Mouse (Mus musculus) forebrain, postnatal 0 days (tissue): ENCODE results near the gene Crp. TPM values are rescaled to one million over a fixed set of nuclear protein-coding genes. Genes with fewer than 3 reads are reported as not detected.

Experiments used
- ATAC-seq: fragments of 200-750 bp; cut with Nextera tagmentation; 2 replicates; pipeline ENCODE4 v1.8.0; 2017; ENCODE audit warnings: mild to moderate bottlenecking, moderate library complexity
- DNase-seq: peaks from one replicate; pipeline ENCODE4 v3.0.0-alpha.2; 2015
- H3K27ac ChIP-seq: fragments of 300-500 bp; sonication (generic); 2 replicates; pipeline ENCODE4 v1.5.1; 2014; ENCODE audit warnings: low read depth, mild to moderate bottlenecking, antibody characterized with exemption, low read length, moderate library complexity, mixed read lengths
- H3K27me3 ChIP-seq: fragments of 300-500 bp; sonication (generic); 2 replicates; pipeline ENCODE4 v1.6.1; 2014; ENCODE audit warnings: mild to moderate bottlenecking, low read length, mixed read lengths; ENCODE audit not compliant: insufficient read depth
- H3K36me3 ChIP-seq: fragments of 300-500 bp; sonication (generic); 2 replicates; pipeline ENCODE4 v1.6.1; 2014; ENCODE audit warnings: mild to moderate bottlenecking, moderate library complexity; ENCODE audit not compliant: insufficient read depth
- H3K4me1 ChIP-seq: fragments of 300-500 bp; sonication (generic); 2 replicates; pipeline ENCODE4 v1.6.1; 2014; ENCODE audit warnings: antibody characterized with exemption; ENCODE audit not compliant: insufficient read depth
- H3K4me2 ChIP-seq: fragments of 300-500 bp; sonication (generic); 2 replicates; pipeline ENCODE4 v1.6.1; 2014; ENCODE audit warnings: low read depth, mild to moderate bottlenecking, moderate library complexity
- H3K4me3 ChIP-seq: fragments of 300-500 bp; sonication (generic); 2 replicates; pipeline ENCODE4 v1.5.1; 2014; ENCODE audit warnings: low read depth, low read length, mixed read lengths
- H3K9ac ChIP-seq: fragments of 300-500 bp; sonication (generic); 2 replicates; pipeline ENCODE4 v1.6.1; 2014; ENCODE audit warnings: mild to moderate bottlenecking
- H3K9me3 ChIP-seq: fragments of 300-500 bp; sonication (generic); 2 replicates; pipeline ENCODE4 v1.6.1; 2016; ENCODE audit warnings: low read length
- CTCF ChIP-seq: sonication (generic); IDR thresholded peaks from 2 replicates; pipeline ENCODE4 v1.5.1; 2016; ENCODE audit warnings: antibody characterized with exemption, control low read depth, low read depth
- WGBS: fragments of 180-500 bp; shearing (Covaris S2); extraction: QIAGEN DNeasy Blood & Tissue Kit; methylation state at CpG from one replicate; pipeline ENCODE4 v1.1.7; 2014; 5-methylcytosine and 5-hydroxymethylcytosine counted together
- polyA plus RNA-seq: library from polyadenylated mRNA; unstranded; fragments of >200 nt; fragmentation: Nextera tagmentation; extraction: Ambion mirVana; gene quantifications from 2 replicates; pipeline ENCODE4 v1.2.1, GENCODE M21; 2015
- total RNA-seq: library from RNA; depleted of rRNA; stranded (reverse); fragments of >200 nt; gene quantifications from 2 replicates; pipeline ENCODE4 v1.2.3, GENCODE M21; 2014

Crp gene
- total and polyA plus RNA-seq, 2 experiments from 2014 or later = 0.19 TPM; not detected in 1

DNA sequence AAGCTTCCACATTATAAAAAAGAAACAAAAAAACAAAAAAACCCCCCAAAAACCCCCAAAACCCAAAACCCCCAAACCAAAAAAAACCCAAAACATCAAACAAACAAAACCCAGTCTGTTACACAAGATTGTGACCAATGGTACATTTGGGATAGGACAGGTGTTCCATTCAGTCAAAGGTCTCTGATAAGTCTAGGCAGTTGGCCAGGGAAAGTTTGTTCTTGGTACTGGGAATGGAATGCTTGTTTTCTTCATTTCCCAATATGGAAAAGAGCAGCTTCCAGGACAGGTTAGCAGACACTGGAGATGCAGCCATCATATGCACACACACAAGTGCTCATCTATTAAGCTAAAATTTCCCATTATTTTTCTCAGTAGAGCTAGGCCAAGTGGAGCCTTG is 433 bp upstream of the Crp start:
- Histone ChIP-seq H3K9ac (no peak overlapping the region), H3K4me2 (no peak overlapping the region), H3K36me3 (no peaks in the 10 kb centered on the region), H3K9me3 (no peaks in the 10 kb centered on the region), H3K27ac (no peak overlapping the region), H3K4me3 (no peak overlapping the region), H3K4me1 (no peaks in the 10 kb centered on the region), H3K27me3 (no peaks in the 10 kb centered on the region)
- no peak for ATAC-seq
- no peak for TF ChIP-seq CTCF
- no peak for DNase-seq

GRCm38 (mm10) chr1:172700814-172701213 is 3.0 kb downstream of the Crp start:
- H3K4me3 ChIP-seq = no peak overlapping the region
- H3K27me3 ChIP-seq = no peaks in the 10 kb centered on the region
- no peak overlapping the region for H3K9ac ChIP-seq
- ATAC-seq = no peak
- no peak for TF ChIP-seq CTCF
- no peak overlapping the region for H3K4me2 ChIP-seq
- H3K27ac ChIP-seq = no peak overlapping the region
- no peaks in the 10 kb centered on the region for H3K9me3 ChIP-seq
- DNase-seq = no peak
- H3K4me1 ChIP-seq = no peaks in the 10 kb centered on the region
- WGBS = 79% methylated on average over 3 of the region's 3 CpGs
- H3K36me3 ChIP-seq = no peaks in the 10 kb centered on the region

DNA sequence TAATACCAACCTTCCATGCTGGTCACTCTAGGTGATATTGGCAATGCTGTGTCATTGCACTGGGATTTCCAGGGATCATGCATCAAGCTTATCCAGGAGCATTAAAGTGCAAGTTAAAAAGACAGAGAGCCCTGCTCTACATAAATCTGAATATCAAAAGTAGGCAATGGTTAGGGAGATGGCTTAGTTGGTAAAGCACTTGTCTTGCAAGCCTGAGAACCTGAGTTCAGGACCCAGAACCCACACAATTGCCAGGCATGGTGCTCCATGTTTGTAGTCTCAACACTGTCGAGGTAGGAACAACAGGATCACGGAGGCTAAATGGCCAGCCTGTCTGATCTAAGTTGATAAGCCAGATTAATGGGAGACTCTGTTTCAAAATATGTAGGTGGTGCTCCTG is 3.5 kb downstream of the Crp start:
- H3K36me3 ChIP-seq = no peaks in the 10 kb centered on the region
- no peak overlapping the region for H3K9ac ChIP-seq
- WGBS = 89% methylated on average over 2 of the region's 2 CpGs
- DNase-seq (no peak), ATAC-seq (no peak)
- TF ChIP-seq CTCF = no peak
- H3K4me2 ChIP-seq = no peak overlapping the region
- H3K4me1 ChIP-seq = no peaks in the 10 kb centered on the region
- H3K27ac ChIP-seq = no peak overlapping the region
- no peak overlapping the region for H3K4me3 ChIP-seq
- H3K9me3 ChIP-seq = no peaks in the 10 kb centered on the region
- no peaks in the 10 kb centered on the region for H3K27me3 ChIP-seq

DNA sequence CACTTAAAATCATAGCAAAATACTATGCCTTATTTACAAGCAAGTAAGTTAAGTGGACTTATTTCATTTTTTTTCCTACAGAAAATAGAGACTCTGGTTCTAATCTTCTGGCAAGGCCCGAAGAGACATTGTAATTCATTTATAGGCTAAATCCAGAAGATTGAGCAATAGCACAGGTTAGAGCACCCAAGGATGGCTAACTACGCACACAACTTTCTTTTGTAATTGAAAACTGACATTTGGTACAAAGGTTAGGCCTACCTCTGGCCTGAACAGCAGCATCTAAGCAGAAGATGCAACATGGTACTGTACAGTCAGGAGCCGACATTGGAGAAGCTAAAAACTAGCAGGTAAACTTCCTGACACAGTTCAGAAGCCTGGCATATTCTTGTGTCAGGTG is 4.0 kb downstream of the Crp start:
- WGBS = 93% methylated on average over 3 of the region's 3 CpGs

DNA sequence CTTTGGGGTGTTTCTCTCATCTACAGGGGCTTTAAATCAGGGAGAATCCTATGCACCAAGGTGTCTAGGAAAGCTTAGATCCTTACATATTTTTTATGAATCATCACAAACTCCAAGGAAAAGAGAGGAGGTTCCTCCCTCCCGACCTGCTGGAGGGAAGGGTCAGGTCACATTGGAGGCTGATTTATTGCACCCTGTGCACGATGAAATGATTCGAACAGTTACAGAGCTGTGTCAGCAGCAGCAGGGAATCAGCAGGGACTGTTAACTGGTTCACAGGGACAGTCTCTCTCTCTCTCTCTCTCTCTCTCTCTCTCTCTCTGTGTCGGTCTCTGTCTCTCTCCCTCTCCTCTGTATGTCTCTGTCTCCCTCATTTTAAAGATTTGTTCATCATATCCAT is 6.9 kb downstream of the Crp start:
- DNase-seq = no peak
- H3K9me3 ChIP-seq = no peaks in the 10 kb centered on the region
- H3K4me1 ChIP-seq = no peaks in the 10 kb centered on the region
- no peak overlapping the region for H3K9ac ChIP-seq
- no peaks in the 10 kb centered on the region for H3K27me3 ChIP-seq
- H3K4me2 ChIP-seq = no peak overlapping the region
- no peaks in the 10 kb centered on the region for H3K36me3 ChIP-seq
- H3K27ac ChIP-seq = no peak overlapping the region
- no peak for ATAC-seq
- TF ChIP-seq CTCF = no peak
- 84% methylated on average over 4 of the region's 4 CpGs for WGBS
- H3K4me3 ChIP-seq = no peak overlapping the region

More for the DNA sequence above, 4.0 kb downstream of the Crp start:
- H3K4me2 ChIP-seq = no peak overlapping the region
- H3K4me1 ChIP-seq = no peaks in the 10 kb centered on the region
- H3K9me3 ChIP-seq = no peaks in the 10 kb centered on the region
- no peak overlapping the region for H3K4me3 ChIP-seq
- H3K27ac ChIP-seq = no peak overlapping the region
- ATAC-seq (no peak), DNase-seq (no peak)
- TF ChIP-seq CTCF = no peak
- no peak overlapping the region for H3K9ac ChIP-seq
- H3K36me3 ChIP-seq = no peaks in the 10 kb centered on the region
- no peaks in the 10 kb centered on the region for H3K27me3 ChIP-seq

DNA sequence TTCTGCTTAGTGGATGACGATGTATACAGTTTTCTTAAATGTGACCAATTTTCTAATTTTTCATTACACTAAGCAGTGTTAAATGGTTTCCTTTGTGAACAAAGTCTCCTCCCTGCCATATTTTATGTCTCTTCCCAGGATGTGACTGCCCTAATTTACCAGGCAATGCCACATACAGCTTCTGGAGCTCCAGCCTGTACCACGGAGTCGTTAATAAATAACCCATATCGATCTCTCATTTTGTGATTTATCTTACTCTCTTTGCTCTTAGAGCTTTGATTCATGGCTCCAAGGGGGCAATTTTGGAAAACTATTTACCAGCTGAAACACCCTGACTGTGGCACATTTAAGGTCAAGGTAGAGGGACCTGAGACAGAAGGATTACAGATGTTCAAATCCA is 8.4 kb downstream of the Crp start:
- Histone ChIP-seq H3K36me3 (no peaks in the 10 kb centered on the region), H3K27me3 (no peaks in the 10 kb centered on the region), H3K4me3 (no peak overlapping the region), H3K27ac (no peak overlapping the region), H3K4me1 (no peaks in the 10 kb centered on the region), H3K9me3 (no peaks in the 10 kb centered on the region), H3K9ac (no peak overlapping the region), H3K4me2 (no peak overlapping the region)
- no peak for DNase-seq
- no peak for TF ChIP-seq CTCF
- WGBS = 92% methylated on average over 4 of the region's 4 CpGs
- no peak for ATAC-seq

- no peak overlapping the region for H3K4me3 ChIP-seq
- no peak overlapping the region for H3K27ac ChIP-seq
- H3K9me3 ChIP-seq = no peaks in the 10 kb centered on the region
- WGBS = 96% methylated on average over 3 of the region's 3 CpGs
- no peak overlapping the region for H3K4me2 ChIP-seq
- H3K36me3 ChIP-seq = no peaks in the 10 kb centered on the region
- no peak overlapping the region for H3K9ac ChIP-seq
- no peaks in the 10 kb centered on the region for H3K27me3 ChIP-seq
- TF ChIP-seq CTCF = no peak
- no peaks in the 10 kb centered on the region for H3K4me1 ChIP-seq
- no peak for ATAC-seq
- DNase-seq = no peak
Measured at GRCm38 (mm10) chr1:172709788-172710350, 12.0 kb downstream of the Crp start.

DNA sequence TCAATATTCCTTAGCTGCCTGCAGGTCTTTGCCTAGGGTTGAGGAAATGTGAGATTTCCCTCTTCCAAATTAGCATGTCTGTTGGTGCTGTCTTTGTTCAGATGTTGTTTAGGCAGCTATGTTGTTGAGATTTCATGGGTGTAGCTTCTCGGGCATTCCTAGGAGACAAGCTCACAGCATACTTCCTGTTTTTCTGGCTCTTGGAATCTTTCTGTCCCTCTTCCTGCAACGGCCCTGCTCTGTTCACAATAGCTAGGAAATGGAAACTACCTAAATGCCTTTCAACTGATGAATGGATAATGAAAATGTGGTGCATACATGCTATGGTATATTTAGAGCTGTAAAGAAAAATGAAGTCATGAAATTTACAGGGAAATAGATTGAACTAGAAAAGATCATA is 13.5 kb downstream of the Crp start:
- H3K36me3 ChIP-seq = no peaks in the 10 kb centered on the region
- no peaks in the 10 kb centered on the region for H3K9me3 ChIP-seq
- H3K9ac ChIP-seq = no peak overlapping the region
- no peak overlapping the region for H3K4me2 ChIP-seq
- H3K4me1 ChIP-seq = no peaks in the 10 kb centered on the region
- no peak for TF ChIP-seq CTCF
- ATAC-seq = no peak
- H3K27me3 ChIP-seq = no peaks in the 10 kb centered on the region
- DNase-seq = no peak
- no peak overlapping the region for H3K4me3 ChIP-seq
- H3K27ac ChIP-seq = no peak overlapping the region
- 69% methylated on average over 2 of the region's 2 CpGs for WGBS
